Mouse (Mus musculus) kidney, adult 2 months (tissue): Measurements from ENCODE around the gene Rpusd4. TPM values are rescaled to one million over a fixed set of nuclear protein-coding genes. Genes with fewer than 3 reads are reported as not detected.

Experiments
- DNase-seq: peaks from one replicate; pipeline ENCODE4 v3.0.0; 2021
- H3K27ac ChIP-seq: fragments of 200-500 bp; 2 replicates; pipeline ENCODE4 v1.5.1; 2012; ENCODE audit warnings: low read depth, low read length, control low read depth, inconsistent platforms; ENCODE audit not compliant: insufficient read depth
- H3K27me3 ChIP-seq: fragments of 200-500 bp; replicated peaks from 2 replicates; pipeline ENCODE4 v1.6.1; 2012; ENCODE audit warnings: mild to moderate bottlenecking, moderate library complexity, low read length, inconsistent platforms; ENCODE audit not compliant: control insufficient read depth, insufficient read depth
- H3K36me3 ChIP-seq: fragments of 200-500 bp; 2 replicates; pipeline ENCODE4 v1.6.1; 2012; ENCODE audit warnings: mild to moderate bottlenecking, moderate library complexity, low read length, inconsistent platforms; ENCODE audit not compliant: control insufficient read depth, insufficient read depth
- H3K4me1 ChIP-seq: fragments of 200-500 bp; 2 replicates; pipeline ENCODE4 v1.6.1; 2011; ENCODE audit warnings: low read length; ENCODE audit not compliant: control insufficient read depth, insufficient read depth
- H3K4me3 ChIP-seq: fragments of 200-500 bp; 2 replicates; pipeline ENCODE4 v1.5.1; 2011; ENCODE audit warnings: mild to moderate bottlenecking, low read depth, low read length, control low read depth; ENCODE audit not compliant: insufficient read depth
- CTCF ChIP-seq: fragments of 200-500 bp; conservative IDR thresholded peaks from 2 replicates; pipeline ENCODE4 v1.5.1; 2011; ENCODE audit warnings: low read depth, mild to moderate bottlenecking, control low read depth, low read length, moderate library complexity, mixed read lengths; ENCODE audit not compliant: insufficient read depth, insufficient read length
- POLR2A ChIP-seq: fragments of 200-500 bp; IDR thresholded peaks from one replicate; pipeline ENCODE4 v1.6.1; 2011; ENCODE audit warnings: low read depth, low read length, control low read depth
- WGBS: fragments of 180-500 bp; shearing (Covaris S2); methylation state at CpG from one replicate; pipeline ENCODE4 v1.1.7; 2018; 5-methylcytosine and 5-hydroxymethylcytosine counted together
- polyA plus RNA-seq: library from polyadenylated mRNA; depleted of rRNA; stranded (reverse); fragments of >200 nt; gene quantifications from 2 replicates; pipeline ENCODE4 v1.2.3, GENCODE M21; 2012; rRNA removed

Rpusd4 gene
- polyA plus RNA-seq: 10.1 and 10.7 TPM in 2 replicates

DNA sequence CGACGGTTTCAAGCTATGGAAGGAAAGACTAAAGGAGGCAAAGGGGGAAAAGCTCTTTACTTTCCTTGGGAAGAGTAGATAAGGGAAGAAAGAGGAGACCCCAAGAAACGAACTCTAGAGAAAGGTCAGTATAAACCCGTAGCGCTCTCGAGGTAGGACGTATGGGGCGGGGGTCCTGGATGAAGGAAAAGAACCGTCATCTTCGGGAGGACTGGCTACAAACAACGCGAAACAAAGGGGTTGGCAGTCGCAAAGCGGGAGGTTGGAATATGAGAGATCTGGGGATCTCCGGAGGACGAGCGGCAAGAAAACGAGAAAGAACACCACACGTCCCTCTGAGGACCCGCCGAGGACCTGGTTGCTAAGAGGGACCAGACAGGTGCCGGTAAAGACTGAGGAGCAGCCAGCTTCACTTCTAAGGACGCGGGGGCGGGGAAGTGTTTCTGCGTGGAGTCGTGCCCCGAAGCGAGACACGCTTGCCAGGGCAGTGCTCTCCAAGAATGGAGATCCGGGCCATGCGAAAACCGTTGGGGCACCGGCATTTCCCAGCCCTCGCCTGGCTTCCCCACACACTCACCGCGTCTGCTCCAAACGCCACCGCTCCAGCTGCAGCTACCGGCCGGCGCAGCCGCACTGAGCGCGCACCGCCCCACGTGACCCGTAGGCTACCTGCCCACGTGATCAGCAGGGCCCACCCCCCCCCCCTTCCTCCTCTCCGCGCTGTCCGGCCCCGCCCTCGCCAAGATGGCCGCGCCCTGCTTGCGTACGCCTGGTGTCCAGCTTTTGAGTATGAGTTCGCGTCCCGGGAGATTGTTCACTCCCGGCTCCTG is at the start of gene Rpusd4, which contains the start of gene Fam118b:
Gene Rpusd4 (plus strand): TSS at position 720 of the 830 bp plus-strand sequence.
Gene Fam118b (minus strand): TSS at position 660 of the 830 bp plus-strand sequence.
- Histone ChIP-seq H3K27me3 (no peaks in the 10 kb centered on the region), H3K27ac (0 out of 2 replicates have a peak within 1 kb of the TSS, but pooled peaks have one; percentile 29), H3K4me1 (peaks cover 5% of the 10 kb centered on the region; the same call in 1 of the 2 replicates), H3K36me3 (no peaks in the 10 kb centered on the region), H3K4me3 (peak within 1 kb of the TSS; percentile 72)
- no peak for TF ChIP-seq CTCF
- peak; percentile 94 for TF ChIP-seq POLR2A
- peak; percentile 94 for DNase-seq
- WGBS: under 1% methylated on average over 61 of the region's 62 CpGs

- no peak overlapping the region for H3K27ac ChIP-seq
- H3K27me3 ChIP-seq: no peaks in the 10 kb centered on the region
- peaks cover 13% of the 10 kb centered on the region for H3K36me3 ChIP-seq
- 68% methylated on average over 1 of the region's 1 CpGs for WGBS
- TF ChIP-seq CTCF (no peak), POLR2A (no peak)
- no peak for DNase-seq
- H3K4me1 ChIP-seq: no peaks in the 10 kb centered on the region
- no peak overlapping the region for H3K4me3 ChIP-seq
Measured at GRCm38 (mm10) chr9:35217963-35218362, 49.7 kb upstream of the Rpusd4 start.

- DNase-seq: no peak
Measured at GRCm38 (mm10) chr9:35223466-35223865, 44.2 kb upstream of the Rpusd4 start.

GRCm38 (mm10) chr9:35228671-35229070 is 39.0 kb upstream of the Rpusd4 start:
- TF ChIP-seq CTCF (no peak), POLR2A (no peak)
- H3K4me3 ChIP-seq: no peak overlapping the region
- no peaks in the 10 kb centered on the region; the same call in 1 of the 2 replicates for H3K4me1 ChIP-seq
- no peak for DNase-seq
- H3K27me3 ChIP-seq: no peaks in the 10 kb centered on the region
- WGBS: 87% methylated on average over 3 of the region's 3 CpGs
- 0 out of 2 replicates have a peak, but pooled peaks cover under 1% of the 10 kb centered on the region for H3K36me3 ChIP-seq
- no peak overlapping the region for H3K27ac ChIP-seq

More at GRCm38 (mm10) chr9:35223466-35223865, 44.2 kb upstream of the Rpusd4 start:
- no peak overlapping the region for H3K4me3 ChIP-seq
- H3K36me3 ChIP-seq: peaks cover 5% of the 10 kb centered on the region
- H3K27ac ChIP-seq: no peak overlapping the region
- 98% methylated on average over 3 of the region's 3 CpGs for WGBS
- no peaks in the 10 kb centered on the region for H3K27me3 ChIP-seq
- TF ChIP-seq CTCF (no peak), POLR2A (no peak)
- H3K4me1 ChIP-seq: no peaks in the 10 kb centered on the region; the same call in 1 of the 2 replicates

DNA sequence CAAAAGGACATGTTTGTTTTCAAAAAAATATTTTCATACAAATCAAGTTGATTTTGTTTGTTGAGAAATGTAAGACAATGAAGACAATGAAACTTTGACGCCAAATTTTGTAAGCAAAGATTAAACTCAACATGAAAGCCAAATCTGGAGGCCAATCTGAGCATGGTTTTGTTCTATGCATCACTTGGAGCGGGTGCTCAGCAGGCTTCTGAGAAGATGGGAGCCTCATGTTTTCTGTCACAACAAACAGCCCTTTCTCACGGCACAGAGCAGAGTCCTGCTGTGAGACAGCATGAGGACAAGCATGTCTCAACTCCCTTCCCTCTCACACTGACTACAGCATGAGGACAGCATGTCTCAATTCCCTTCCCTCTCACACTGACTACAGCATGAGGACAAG is 31.7 kb upstream of the Rpusd4 start:
- TF ChIP-seq POLR2A: no peak
- no peak for TF ChIP-seq CTCF
- no peaks in the 10 kb centered on the region for H3K27me3 ChIP-seq
- no peaks in the 10 kb centered on the region for H3K4me1 ChIP-seq
- WGBS: 83% methylated on average over 3 of the region's 3 CpGs
- H3K27ac ChIP-seq: no peak overlapping the region
- peaks cover 2% of the 10 kb centered on the region; the same call in 1 of the 2 replicates for H3K36me3 ChIP-seq
- H3K4me3 ChIP-seq: no peak overlapping the region
- DNase-seq: no peak

- no peak for DNase-seq
- Histone ChIP-seq H3K27ac (no peak overlapping the region), H3K4me1 (no peaks in the 10 kb centered on the region), H3K4me3 (no peak overlapping the region), H3K36me3 (peaks cover 2% of the 10 kb centered on the region; the same call in 1 of the 2 replicates), H3K27me3 (no peaks in the 10 kb centered on the region)
- WGBS: 98% methylated on average over 1 of the region's 1 CpGs
- TF ChIP-seq POLR2A: no peak
- TF ChIP-seq CTCF: no peak
Measured at GRCm38 (mm10) chr9:35238371-35238770, 29.3 kb upstream of the Rpusd4 start.
